Mouse (Mus musculus) thymus, postnatal 36 days (tissue): Measurements from ENCODE around the gene Alcam.
A peak's percentile ranks its signal among the peaks of the same experiment; 100 is the strongest.

ENCODE experiments used
- DNase-seq, 2 experiments: peaks; one replicate each; pipeline ENCODE4 v3.0.0; 2022; ENCODE audit warnings: mixed read lengths in 2 of 2

Gene Alcam

GRCm38 (mm10) chr16:52243421-52243973 is 210.4 kb downstream of the Alcam start:
- no peak for DNase-seq

- DNase-seq: no peak
Measured at GRCm38 (mm10) chr16:52242144-52242543, 211.7 kb downstream of the Alcam start.

GRCm38 (mm10) chr16:52229930-52230329 is 223.9 kb downstream of the Alcam start:
- DNase-seq: no peak

GRCm38 (mm10) chr16:52229446-52229845 is 224.4 kb downstream of the Alcam start:
- no peak for DNase-seq

GRCm38 (mm10) chr16:52222896-52223295 is 231.0 kb downstream of the Alcam start:
- no peak for DNase-seq

GRCm38 (mm10) chr16:52219069-52219468 is 234.8 kb downstream of the Alcam start:
- no peak for DNase-seq

GRCm38 (mm10) chr16:52210844-52211606 is 242.8 kb downstream of the Alcam start:
- no peak for DNase-seq

GRCm38 (mm10) chr16:52200107-52200506 is 253.8 kb downstream of the Alcam start:
- peak; percentile 24 to 29 for DNase-seq
